Mouse (Mus musculus) macrophage (primary cell): Measurements from ENCODE around the gene Hoxd4. TPM values are rescaled to one million over a fixed set of nuclear protein-coding genes. Genes with fewer than 3 reads are reported as not detected.

Experiments used
- H3K27ac ChIP-seq: fragments of 350-480 bp; formaldehyde crosslinking; 2 replicates; pipeline ENCODE4 v1.9.0; 2021
- H3K36me3 ChIP-seq: fragments of 350-480 bp; formaldehyde crosslinking; 2 replicates; pipeline ENCODE4 v1.9.0; 2021; ENCODE audit errors: inconsistent target
- H3K4me3 ChIP-seq: fragments of 350-480 bp; formaldehyde crosslinking; 2 replicates; pipeline ENCODE4 v1.9.0; 2021; ENCODE audit errors: inconsistent target
- H3K79me2 ChIP-seq: fragments of 350-480 bp; formaldehyde crosslinking; 2 replicates; pipeline ENCODE4 v1.9.0; 2021; ENCODE audit errors: inconsistent target
- WGBS: methylation state at CpG from one replicate; pipeline ENCODE4 v1.1.7; 2026; ENCODE audit warnings: inconsistent platforms; ENCODE audit not compliant: missing documents; 5-methylcytosine and 5-hydroxymethylcytosine counted together
- polyA plus RNA-seq: library from polyadenylated mRNA; stranded (reverse); fragments of 250-400 nt; gene quantifications from 3 replicates; pipeline ENCODE4 v1.2.4, GENCODE M21; 2018; ENCODE audit warnings: inconsistent platforms

Gene Hoxd4
- polyA plus RNA-seq, 1 experiment from 2014 or later = not detected

DNA sequence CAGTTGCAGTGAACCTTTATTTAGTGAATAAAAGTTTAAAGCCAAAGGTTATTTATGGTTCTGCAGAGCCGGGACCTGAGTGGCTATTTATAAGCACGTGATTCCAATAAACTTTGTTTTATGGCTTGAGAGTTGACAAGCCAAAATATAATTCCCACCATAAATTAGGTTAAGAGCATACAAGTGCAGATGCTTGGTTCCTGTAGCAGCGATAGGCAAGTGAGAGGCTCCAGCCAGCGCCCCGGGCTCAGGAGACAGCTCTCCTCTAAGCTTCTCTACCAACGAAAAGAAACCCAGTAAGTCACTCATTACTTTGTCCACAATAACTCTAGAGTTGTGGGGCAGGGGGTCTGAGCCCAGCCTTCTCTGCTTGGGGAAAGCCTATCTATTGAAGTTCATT, 10.2 kb downstream of the Hoxd4 start:
- H3K27ac ChIP-seq = no peak overlapping the region
- H3K79me2 ChIP-seq = no peaks in the 10 kb centered on the region
- H3K4me3 ChIP-seq = no peak overlapping the region
- no peaks in the 10 kb centered on the region for H3K36me3 ChIP-seq
- WGBS = 17% methylated on average over 6 of the region's 6 CpGs

GRCm38 (mm10) chr2:74722949-74723348, 11.2 kb downstream of the Hoxd4 start:
- no peak overlapping the region for H3K27ac ChIP-seq
- H3K79me2 ChIP-seq = no peaks in the 10 kb centered on the region
- no peaks in the 10 kb centered on the region for H3K36me3 ChIP-seq
- WGBS = 35% methylated on average over 8 of the region's 8 CpGs
- no peak overlapping the region for H3K4me3 ChIP-seq

DNA sequence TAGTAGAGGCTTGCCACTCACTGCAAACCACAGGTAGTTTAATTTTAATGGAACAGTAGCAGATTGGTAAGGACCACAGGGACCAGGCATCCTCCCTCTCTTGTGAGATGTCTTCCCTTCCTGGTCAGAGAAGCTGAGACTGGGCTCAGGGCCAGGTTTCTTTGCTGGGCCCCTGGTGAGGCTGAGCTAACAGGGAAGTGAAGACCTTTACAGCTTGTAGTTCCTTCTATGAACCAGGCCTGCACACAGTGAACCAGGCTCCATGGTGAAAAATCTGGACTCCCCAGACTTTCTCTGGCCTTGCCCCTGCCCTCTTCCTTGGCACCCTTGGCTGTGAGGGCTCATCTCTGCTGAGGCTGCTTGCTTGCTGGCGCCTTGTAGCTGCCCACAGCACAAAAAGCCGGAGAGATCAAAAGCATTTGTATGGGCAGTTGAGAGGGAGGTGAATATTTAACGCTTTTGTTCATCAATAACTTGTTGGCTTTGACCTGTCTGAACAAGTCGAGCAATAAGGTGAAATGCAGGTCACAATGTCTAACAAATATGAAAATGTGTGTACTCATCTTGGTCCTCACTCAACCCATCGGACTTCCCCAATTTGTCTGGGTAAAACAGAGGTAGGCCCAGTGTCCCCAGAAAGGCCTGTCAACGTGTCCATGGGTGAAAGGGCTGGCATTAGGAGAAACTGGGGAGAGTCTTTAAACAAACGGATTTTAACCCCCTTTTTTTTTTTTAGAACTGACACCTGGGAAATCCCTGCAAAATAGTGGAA, 12.7 kb downstream of the Hoxd4 start:
- Histone ChIP-seq H3K36me3 (no peaks in the 10 kb centered on the region), H3K79me2 (no peaks in the 10 kb centered on the region), H3K27ac (no peak overlapping the region), H3K4me3 (no peak overlapping the region)
- WGBS = 65% methylated on average over 7 of the region's 7 CpGs

GRCm38 (mm10) chr2:74725171-74725570, 13.4 kb downstream of the Hoxd4 start:
- 82% methylated on average over 17 of the region's 17 CpGs for WGBS
- Histone ChIP-seq H3K79me2 (no peaks in the 10 kb centered on the region), H3K27ac (no peak overlapping the region), H3K36me3 (no peaks in the 10 kb centered on the region), H3K4me3 (no peak overlapping the region)

DNA sequence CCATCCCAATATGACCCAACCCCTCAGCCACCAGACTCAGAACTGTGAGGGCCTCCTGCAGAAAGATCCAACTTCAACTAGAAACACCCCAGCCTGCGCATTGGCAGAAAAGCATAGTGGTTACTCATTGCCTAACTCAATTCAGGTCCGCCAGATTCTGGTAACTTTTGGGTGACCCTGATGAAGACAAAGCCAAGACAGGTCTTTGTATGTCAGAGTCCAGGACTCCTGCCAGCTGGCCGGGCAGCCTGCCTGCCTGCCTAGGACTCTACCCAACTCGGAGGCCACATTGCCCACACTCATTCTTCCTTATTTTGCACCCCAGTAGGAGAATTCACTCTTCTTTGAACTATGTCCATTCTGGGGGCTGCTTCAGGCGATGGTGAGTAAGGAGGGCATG, 14.8 kb downstream of the Hoxd4 start, which contains the start of gene Gm28230:
TSS of gene Gm28230 (plus strand) at position 178 of the 400 bp plus-strand sequence.
- Histone ChIP-seq H3K79me2 (no peaks in the 10 kb centered on the region), H3K4me3 (no peak within 1 kb of the TSS), H3K27ac (no peak within 1 kb of the TSS), H3K36me3 (no peaks in the 10 kb centered on the region)
- WGBS = 57% methylated on average over 5 of the region's 5 CpGs

- Histone ChIP-seq H3K79me2 (no peaks in the 10 kb centered on the region), H3K27ac (no peak overlapping the region), H3K36me3 (no peaks in the 10 kb centered on the region), H3K4me3 (no peak overlapping the region)
- WGBS = 11% methylated on average over 43 of the region's 43 CpGs
These were observed 15.4 kb downstream of the Hoxd4 start for GRCm38 (mm10) chr2:74726973-74727639.

- no peak overlapping the region for H3K27ac ChIP-seq
- no peaks in the 10 kb centered on the region for H3K79me2 ChIP-seq
- H3K36me3 ChIP-seq = no peaks in the 10 kb centered on the region
- no peak overlapping the region for H3K4me3 ChIP-seq
- 22% methylated on average over 25 of the region's 25 CpGs for WGBS
These were observed 16.0 kb downstream of the Hoxd4 start for GRCm38 (mm10) chr2:74727640-74728302.

DNA sequence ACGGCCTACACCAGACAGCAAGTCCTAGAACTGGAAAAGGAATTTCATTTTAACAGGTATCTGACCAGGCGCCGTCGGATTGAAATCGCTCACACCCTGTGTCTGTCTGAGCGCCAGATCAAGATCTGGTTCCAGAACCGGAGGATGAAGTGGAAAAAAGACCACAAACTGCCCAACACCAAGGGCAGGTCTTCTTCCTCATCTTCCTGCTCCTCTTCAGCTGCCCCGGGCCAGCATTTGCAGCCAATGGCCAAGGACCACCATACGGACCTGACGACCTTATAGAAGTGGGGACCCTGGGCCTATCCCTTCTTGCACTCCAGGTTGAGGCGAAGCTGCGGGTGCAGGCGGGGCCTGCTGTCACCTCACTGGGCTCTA, 16.6 kb downstream of the Hoxd4 start:
- Histone ChIP-seq H3K4me3 (no peak overlapping the region), H3K36me3 (no peaks in the 10 kb centered on the region), H3K79me2 (no peaks in the 10 kb centered on the region), H3K27ac (no peak overlapping the region)
- WGBS = 71% methylated on average over 12 of the region's 13 CpGs

DNA sequence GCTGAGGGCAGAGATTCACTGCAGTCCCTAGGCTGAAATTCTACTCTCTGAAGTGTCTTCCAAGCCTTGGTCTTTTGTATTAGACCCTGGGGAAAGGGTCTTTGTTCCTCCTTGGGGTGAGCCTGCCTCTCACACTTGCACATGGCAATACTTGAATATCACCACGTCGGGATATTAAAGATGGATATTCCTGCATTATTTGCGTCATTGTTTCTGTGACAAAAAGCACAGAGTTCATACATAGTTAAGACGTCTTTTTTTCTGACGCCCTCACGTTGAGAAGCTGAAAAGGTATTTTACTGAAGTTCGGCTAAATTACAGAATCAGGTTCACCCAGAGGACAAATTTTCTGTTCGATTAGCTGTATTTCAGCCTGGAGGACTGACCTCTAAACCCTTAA, 18.6 kb downstream of the Hoxd4 start:
- Histone ChIP-seq H3K4me3 (no peak overlapping the region), H3K79me2 (no peaks in the 10 kb centered on the region), H3K27ac (no peak overlapping the region), H3K36me3 (no peaks in the 10 kb centered on the region)
- WGBS = 78% methylated on average over 8 of the region's 8 CpGs

DNA sequence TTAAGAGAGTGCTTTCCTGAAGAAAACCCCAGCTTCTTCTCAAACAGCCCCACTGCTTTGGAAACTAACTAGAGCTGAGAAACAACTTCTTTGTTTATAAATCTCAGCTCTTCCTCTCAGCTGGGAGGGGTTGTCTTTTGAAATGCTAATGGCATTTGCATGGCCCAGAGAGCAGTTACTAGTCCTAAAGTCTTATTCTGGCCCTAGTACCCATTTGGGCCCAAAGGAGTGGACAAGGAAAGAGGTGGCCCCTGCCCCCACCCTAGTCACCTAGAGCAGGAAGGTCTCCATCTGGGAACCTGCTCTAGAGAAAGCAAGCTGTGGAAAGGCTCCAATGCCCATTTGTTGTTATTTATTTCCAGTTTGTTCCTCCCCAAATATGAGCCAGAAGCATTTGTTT, 19.3 kb downstream of the Hoxd4 start:
- no peak overlapping the region for H3K27ac ChIP-seq
- H3K36me3 ChIP-seq = no peaks in the 10 kb centered on the region
- no peaks in the 10 kb centered on the region for H3K79me2 ChIP-seq
- no peak overlapping the region for H3K4me3 ChIP-seq

- H3K36me3 ChIP-seq = no peaks in the 10 kb centered on the region
- WGBS = 44% methylated on average over 9 of the region's 9 CpGs
- H3K27ac ChIP-seq = no peak overlapping the region
- no peak overlapping the region for H3K4me3 ChIP-seq
- no peaks in the 10 kb centered on the region for H3K79me2 ChIP-seq
These were observed 20.2 kb downstream of the Hoxd4 start for GRCm38 (mm10) chr2:74731799-74732512.

DNA sequence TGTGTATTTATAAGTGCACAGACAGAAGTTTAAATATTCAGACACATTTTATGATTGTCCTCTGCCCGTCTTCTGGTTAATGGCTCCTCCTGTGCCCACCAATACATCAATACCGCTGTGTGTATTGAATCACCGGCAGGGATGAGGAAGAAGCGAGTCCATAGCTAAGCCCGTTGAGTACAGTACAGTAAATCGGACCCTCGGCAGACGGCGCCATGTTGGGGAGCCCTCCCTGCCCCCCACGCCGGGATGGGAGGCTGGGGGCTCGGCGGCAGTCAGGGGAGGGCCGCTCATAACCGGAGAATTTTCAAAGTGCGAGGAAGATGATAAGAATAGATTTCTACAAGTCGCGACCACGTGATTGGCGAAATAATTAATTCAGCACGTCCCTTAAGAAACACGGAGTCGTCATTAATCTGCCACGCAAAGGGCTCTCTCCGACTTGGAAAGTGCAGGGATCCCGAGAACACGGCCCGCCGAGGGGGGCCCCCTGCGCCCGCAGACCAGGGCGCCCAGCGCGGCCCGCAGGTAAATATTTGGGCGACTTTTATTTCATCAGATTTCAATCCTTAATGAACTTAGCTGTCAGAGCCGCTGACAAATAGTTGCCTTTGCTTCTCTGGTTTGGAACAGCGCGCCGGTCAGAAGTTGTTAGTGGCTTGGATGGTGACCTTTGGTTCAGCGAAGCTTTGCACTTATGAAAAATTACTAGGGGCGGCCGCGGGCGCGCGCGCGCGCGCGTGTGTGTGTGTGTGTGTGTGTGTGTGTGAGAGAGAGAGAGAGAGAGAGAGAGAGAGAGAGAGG, 21.0 kb downstream of the Hoxd4 start:
- Histone ChIP-seq H3K27ac (no peak overlapping the region), H3K4me3 (no peak overlapping the region), H3K79me2 (no peaks in the 10 kb centered on the region), H3K36me3 (no peaks in the 10 kb centered on the region)
- 4% methylated on average over 52 of the region's 52 CpGs for WGBS

DNA sequence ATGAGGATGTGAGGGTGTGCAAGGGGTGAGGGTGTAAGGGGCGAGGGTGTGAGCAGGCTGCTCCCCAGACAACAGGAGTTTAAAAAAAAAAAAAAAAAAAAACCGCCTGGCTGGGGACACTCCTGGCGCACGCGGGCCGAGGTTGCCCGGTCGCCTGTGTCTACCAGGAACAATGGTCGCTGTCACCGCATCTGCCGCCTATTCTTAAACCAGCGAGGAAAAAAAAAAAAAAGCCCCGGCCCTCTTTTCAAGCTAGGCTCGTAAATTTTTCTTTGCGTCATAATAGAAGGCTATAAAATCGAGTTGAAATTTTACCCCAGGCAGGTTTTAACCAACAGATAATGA, 21.6 kb downstream of the Hoxd4 start:
- H3K27ac ChIP-seq = no peak overlapping the region
- WGBS = 5% methylated on average over 16 of the region's 16 CpGs
- no peaks in the 10 kb centered on the region for H3K36me3 ChIP-seq
- H3K79me2 ChIP-seq = no peaks in the 10 kb centered on the region
- H3K4me3 ChIP-seq = no peak overlapping the region

DNA sequence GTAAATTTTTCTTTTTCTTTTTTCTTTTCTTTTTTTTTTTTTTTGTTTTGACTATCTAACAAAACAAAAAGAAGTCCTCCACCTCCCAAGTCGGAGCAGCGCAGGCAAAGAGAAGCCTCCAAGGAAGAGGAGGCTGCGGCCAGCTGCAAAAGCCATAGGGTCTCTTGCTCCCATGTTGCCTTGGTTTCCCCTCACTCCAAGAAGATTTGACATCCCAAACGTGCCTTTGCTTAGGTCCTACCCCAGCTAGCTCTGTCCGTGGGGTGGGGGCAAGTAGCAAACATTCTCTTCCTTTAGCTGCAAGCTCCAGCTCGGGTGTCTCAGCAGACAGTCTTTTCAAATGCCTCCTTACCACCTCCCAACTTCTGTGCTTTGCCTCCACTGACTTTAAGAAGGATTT, 22.0 kb downstream of the Hoxd4 start:
- 7% methylated on average over 6 of the region's 6 CpGs for WGBS
- no peaks in the 10 kb centered on the region for H3K36me3 ChIP-seq
- H3K27ac ChIP-seq = no peak overlapping the region
- no peaks in the 10 kb centered on the region for H3K79me2 ChIP-seq
- H3K4me3 ChIP-seq = no peak overlapping the region
